Mouse (Mus musculus): ENCODE measurements at regions not wholly inside any gene's neighbourhood (a gene's known extent, or its start where the extent isn't known, plus 50 kb on each side); places are given as distances from the start of the nearest gene placed in this dataset.
A peak's percentile ranks its signal among the peaks of the same experiment; 100 is the strongest.

GRCm38 (mm10) chr12:38928786-38929351 is 149.7 kb downstream of the Etv1 start:
- DNase-seq = peak; percentile 60 to 70

GRCm38 (mm10) chr12:38929644-38930043 is 150.5 kb downstream of the Etv1 start:
- no peak for DNase-seq

GRCm38 (mm10) chr12:38931769-38932168 is 152.6 kb downstream of the Etv1 start:
- DNase-seq = peak in 1 of 2 experiments; percentile 27

GRCm38 (mm10) chr12:38959605-38960004 is 180.4 kb downstream of the Etv1 start:
- no peak for DNase-seq

GRCm38 (mm10) chr12:38962302-38962701 is 183.1 kb downstream of the Etv1 start:
- DNase-seq = no peak

GRCm38 (mm10) chr12:38970347-38970746 is 191.2 kb downstream of the Etv1 start:
- no peak for DNase-seq

GRCm38 (mm10) chr12:38972205-38972604 is 193.0 kb downstream of the Etv1 start:
- no peak for DNase-seq

- no peak for DNase-seq
These were observed 196.3 kb downstream of the Etv1 start for GRCm38 (mm10) chr12:38975508-38975907.

GRCm38 (mm10) chr12:38982423-38982822 is 203.2 kb downstream of the Etv1 start:
- DNase-seq = no peak

GRCm38 (mm10) chr12:38985909-38986308 is 206.7 kb downstream of the Etv1 start:
- DNase-seq = no peak

GRCm38 (mm10) chr12:38986346-38986745 is 207.2 kb downstream of the Etv1 start:
- DNase-seq = no peak

- DNase-seq = no peak
These were observed 208.1 kb downstream of the Etv1 start for GRCm38 (mm10) chr12:38987277-38987676.

- DNase-seq = no peak
These were observed 208.6 kb downstream of the Etv1 start for GRCm38 (mm10) chr12:38987819-38988218.

- DNase-seq = no peak
These were observed 248.0 kb downstream of the Etv1 start for GRCm38 (mm10) chr12:39027179-39027578.

GRCm38 (mm10) chr12:39027948-39028347 is 248.8 kb downstream of the Etv1 start:
- DNase-seq = no peak

GRCm38 (mm10) chr12:39033982-39034381 is 254.8 kb downstream of the Etv1 start:
- no peak for DNase-seq

GRCm38 (mm10) chr12:39036466-39037037 is 257.4 kb downstream of the Etv1 start:
- no peak for DNase-seq

- no peak for DNase-seq
These were observed 258.9 kb downstream of the Etv1 start for GRCm38 (mm10) chr12:39038077-39038476.

- DNase-seq = peak in 1 of 2 experiments; percentile 4
These were observed 259.5 kb downstream of the Etv1 start for GRCm38 (mm10) chr12:39038656-39039055.

- DNase-seq = no peak
These were observed 267.9 kb downstream of the Etv1 start for GRCm38 (mm10) chr12:39047126-39047525.

- DNase-seq = no peak
These were observed 269.3 kb downstream of the Etv1 start for GRCm38 (mm10) chr12:39048441-39048840.

GRCm38 (mm10) chr12:39048958-39049357 is 269.8 kb downstream of the Etv1 start:
- peak in 1 of 2 experiments; percentile 15 for DNase-seq

- no peak for DNase-seq
These were observed 291.3 kb downstream of the Etv1 start for GRCm38 (mm10) chr12:39070331-39071045.
